Mouse (Mus musculus): Measurements from ENCODE around the gene Zbbx. TPM values are rescaled to one million over a fixed set of nuclear protein-coding genes. Genes with fewer than 3 reads are reported as not detected.

The Zbbx gene
- not detected in 2 replicates for polyA plus RNA-seq (2014; fragmentation: Nextera tagmentation; extraction: Ambion mirVana)

DNA sequence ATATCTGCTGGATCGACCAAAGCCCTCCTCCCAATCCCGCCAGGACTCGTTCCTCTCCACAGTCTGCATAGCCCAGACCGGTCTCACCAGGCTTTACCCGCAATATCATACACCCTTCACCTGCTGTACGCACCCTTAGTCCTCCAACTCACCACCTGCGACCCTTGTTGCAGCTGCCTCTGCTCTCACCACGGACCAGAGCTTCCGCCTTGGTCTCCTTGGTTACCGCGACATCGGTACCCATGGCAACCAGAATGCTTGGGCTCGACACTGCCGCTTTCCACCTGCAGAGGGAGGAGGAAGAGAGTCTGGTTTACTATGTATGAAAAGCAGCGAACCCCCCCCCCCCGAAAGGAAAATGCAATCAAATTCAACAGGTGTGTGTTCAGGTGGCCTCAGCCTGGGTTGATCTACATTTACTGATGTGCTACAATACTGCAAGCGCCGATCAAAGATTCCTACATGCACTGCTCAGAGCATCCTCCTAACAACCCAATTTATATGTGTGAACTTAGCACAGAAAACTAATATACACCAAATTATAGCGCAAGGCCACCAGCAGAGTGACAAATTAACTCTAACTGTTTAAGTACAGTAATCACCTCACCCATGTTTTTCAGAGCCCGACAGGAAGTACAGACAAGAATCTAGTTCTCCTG lies at the start of gene Zbbx:
Zbbx (minus strand) TSS at position 197 of the 659 bp plus-strand sequence.
- Histone ChIP-seq H3K27ac (ENCODE audit: low read depth, low read length) (no peak within 1 kb of the TSS), H3K4me2 (peak within 1 kb of the TSS; percentile 47), H3K4me1 (replicated peaks; ENCODE audit: control insufficient read depth, insufficient read depth, low read length) (no peaks in the 10 kb centered on the region), H3K4me3 (ENCODE audit: low read depth, low read length) (peak within 1 kb of the TSS; percentile 15; the same call in 1 of the 2 replicates), H3K9me3 (ENCODE audit: control insufficient read depth, low read length) (no peaks in the 10 kb centered on the region), H3K9ac (ENCODE audit: low read depth, low read length) (no peak within 1 kb of the TSS), H3K27me3 (replicated peaks; ENCODE audit: control insufficient read depth, insufficient read depth, low read length) (no peaks in the 10 kb centered on the region), H3K36me3 (ENCODE audit: control insufficient read depth, insufficient read depth, low read length) (no peaks in the 10 kb centered on the region)
- DNase-seq (ENCODE audit: low spot score) (peak; percentile 35), ATAC-seq (replicated peaks; ENCODE audit: low FRiP score) (peak; percentile 68)
- 18% methylated on average over 20 of the region's 20 CpGs for WGBS

DNA sequence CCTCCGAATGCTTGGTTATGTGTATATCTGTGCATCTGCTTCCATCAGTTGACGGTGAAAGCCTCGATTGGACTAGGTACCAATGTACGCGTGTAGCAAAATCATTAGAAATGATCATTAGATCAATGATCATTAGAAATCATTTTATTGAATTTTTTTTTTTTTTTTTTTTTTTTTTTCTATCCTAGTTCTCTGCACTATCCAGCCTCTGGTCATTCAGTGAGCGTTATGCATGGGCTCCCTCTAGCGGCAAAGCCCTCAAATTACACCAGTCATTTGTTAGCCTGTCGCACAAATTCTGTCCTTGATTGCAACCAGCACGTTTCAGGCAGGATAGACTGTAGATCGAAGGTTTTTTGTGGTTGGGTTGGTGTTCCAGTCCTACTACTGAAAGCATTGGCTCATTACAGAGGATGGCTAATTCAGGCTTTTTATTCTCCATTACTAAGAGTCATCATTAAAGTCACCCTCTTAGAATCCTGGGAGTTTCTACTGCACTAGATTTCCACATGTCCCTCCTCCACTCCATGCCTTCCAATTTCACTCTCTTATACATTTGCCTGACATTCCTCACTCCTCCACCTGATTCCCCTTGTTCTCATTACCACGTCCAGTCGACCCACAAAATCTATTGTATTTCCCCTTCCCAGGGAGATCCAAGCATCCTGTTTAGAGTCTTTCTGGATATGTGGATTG lies 38.1 kb upstream of the Zbbx start:
- H3K27ac ChIP-seq (ENCODE audit: low read depth, low read length): no peak overlapping the region
- H3K4me1 ChIP-seq (replicated peaks; ENCODE audit: control insufficient read depth, insufficient read depth, low read length): no peaks in the 10 kb centered on the region
- H3K27me3 ChIP-seq (replicated peaks; ENCODE audit: control insufficient read depth, insufficient read depth, low read length): no peaks in the 10 kb centered on the region
- H3K4me3 ChIP-seq (ENCODE audit: low read depth, low read length): no peak overlapping the region
- H3K36me3 ChIP-seq (ENCODE audit: control insufficient read depth, insufficient read depth, low read length): no peaks in the 10 kb centered on the region
- H3K9ac ChIP-seq (ENCODE audit: low read depth, low read length): no peak overlapping the region
- ATAC-seq (replicated peaks; ENCODE audit: low FRiP score): no peak
- H3K4me2 ChIP-seq: no peak overlapping the region
- 38% methylated on average over 12 of the region's 12 CpGs for WGBS
- H3K9me3 ChIP-seq (ENCODE audit: control insufficient read depth, low read length): no peaks in the 10 kb centered on the region
- DNase-seq (ENCODE audit: low spot score): no peak

DNA sequence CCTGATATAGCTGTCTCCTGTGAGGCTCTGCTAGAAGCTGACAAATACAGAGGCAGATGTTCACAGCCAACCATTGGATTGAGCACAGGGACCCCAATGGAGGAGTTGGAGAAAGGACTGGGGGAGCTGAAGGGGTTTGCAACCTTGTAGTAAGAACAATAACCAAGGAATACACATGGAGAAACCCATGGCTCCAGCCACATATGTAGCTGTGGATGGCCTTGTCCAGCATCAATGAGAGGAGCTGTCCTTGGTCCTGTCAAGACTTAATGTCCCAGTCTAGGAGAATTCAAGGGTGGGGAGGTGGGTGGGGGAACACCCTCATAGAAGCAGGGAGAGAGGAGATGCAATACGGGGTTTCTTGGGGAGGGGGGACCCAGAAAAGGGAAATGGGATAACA lies 17.8 kb upstream of the Zbbx start:
- H3K27me3 ChIP-seq (replicated peaks; ENCODE audit: control insufficient read depth, insufficient read depth, low read length): no peaks in the 10 kb centered on the region
- H3K4me3 ChIP-seq (ENCODE audit: low read depth, low read length): no peak overlapping the region
- no peaks in the 10 kb centered on the region for H3K36me3 ChIP-seq (ENCODE audit: control insufficient read depth, insufficient read depth, low read length)
- ATAC-seq (replicated peaks; ENCODE audit: low FRiP score) (no peak), DNase-seq (ENCODE audit: low spot score) (no peak)
- no peak overlapping the region for H3K9ac ChIP-seq (ENCODE audit: low read depth, low read length)
- 0 out of 2 replicates have a peak, but pooled peaks cover 2% of the 10 kb centered on the region for H3K9me3 ChIP-seq (ENCODE audit: control insufficient read depth, low read length)
- 67% methylated on average over 1 of the region's 1 CpGs for WGBS
- H3K27ac ChIP-seq (ENCODE audit: low read depth, low read length): no peak overlapping the region
- no peak overlapping the region for H3K4me2 ChIP-seq
- H3K4me1 ChIP-seq (replicated peaks; ENCODE audit: control insufficient read depth, insufficient read depth, low read length): no peaks in the 10 kb centered on the region

DNA sequence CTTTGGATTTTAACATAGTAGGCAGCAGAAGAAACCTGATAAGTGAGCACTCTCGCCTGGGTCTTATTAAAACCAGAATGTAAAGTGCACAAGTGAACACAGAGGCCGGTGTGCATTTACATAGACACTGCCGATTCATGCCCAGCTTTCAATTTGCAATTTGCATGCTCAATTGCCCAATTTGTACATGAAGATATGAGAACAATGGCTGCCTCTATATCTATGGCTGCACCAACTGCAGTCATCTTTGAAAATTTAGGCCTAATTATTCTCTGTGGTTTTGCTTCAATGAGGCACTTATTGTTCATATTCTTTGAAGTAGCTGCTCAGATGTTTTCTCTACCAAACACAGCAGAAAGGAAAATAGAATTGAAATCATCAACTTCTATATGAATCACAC lies 23.0 kb downstream of the Zbbx start:
- no peak for DNase-seq (ENCODE audit: low spot score)
- 83% methylated on average over 3 of the region's 3 CpGs for WGBS

DNA sequence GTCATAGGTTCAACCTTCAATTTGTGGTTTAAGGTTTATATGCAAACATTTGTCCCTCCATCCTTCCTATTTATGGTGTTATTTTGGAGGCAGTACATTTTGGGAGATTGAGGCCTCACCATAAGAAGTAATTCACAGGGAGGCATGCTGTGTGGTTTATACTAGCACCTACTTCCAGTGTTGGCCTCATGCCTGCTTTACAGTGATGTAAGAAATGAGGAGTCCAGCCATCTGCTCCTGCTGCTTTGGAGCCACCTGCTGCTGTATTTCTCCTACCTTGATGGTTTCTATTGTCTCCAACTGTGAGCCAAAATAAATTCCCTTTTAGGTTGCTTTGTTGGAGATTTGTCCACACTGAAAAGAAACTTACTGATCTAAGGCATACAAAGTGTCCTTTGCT lies 60.0 kb downstream of the Zbbx start:
- ATAC-seq (replicated peaks; ENCODE audit: low FRiP score): no peak
- H3K9me3 ChIP-seq (ENCODE audit: control insufficient read depth, low read length): no peaks in the 10 kb centered on the region
- no peak overlapping the region for H3K4me3 ChIP-seq (ENCODE audit: low read depth, low read length)
- H3K27me3 ChIP-seq (replicated peaks; ENCODE audit: control insufficient read depth, insufficient read depth, low read length): no peaks in the 10 kb centered on the region
- H3K4me1 ChIP-seq (replicated peaks; ENCODE audit: control insufficient read depth, insufficient read depth, low read length): no peaks in the 10 kb centered on the region
- no peaks in the 10 kb centered on the region for H3K36me3 ChIP-seq (ENCODE audit: control insufficient read depth, insufficient read depth, low read length)
- DNase-seq (ENCODE audit: low spot score): no peak
- no peak overlapping the region for H3K27ac ChIP-seq (ENCODE audit: low read depth, low read length)
- H3K4me2 ChIP-seq: no peak overlapping the region
- H3K9ac ChIP-seq (ENCODE audit: low read depth, low read length): no peak overlapping the region

More for the DNA sequence above, 23.0 kb downstream of the Zbbx start:
- H3K9me3 ChIP-seq (ENCODE audit: control insufficient read depth, low read length): no peaks in the 10 kb centered on the region
- no peaks in the 10 kb centered on the region for H3K36me3 ChIP-seq (ENCODE audit: control insufficient read depth, insufficient read depth, low read length)
- H3K4me1 ChIP-seq (replicated peaks; ENCODE audit: control insufficient read depth, insufficient read depth, low read length): no peaks in the 10 kb centered on the region
- no peak for ATAC-seq (replicated peaks; ENCODE audit: low FRiP score)
- H3K27ac ChIP-seq (ENCODE audit: low read depth, low read length): no peak overlapping the region
- no peak overlapping the region for H3K4me3 ChIP-seq (ENCODE audit: low read depth, low read length)
- no peak overlapping the region for H3K9ac ChIP-seq (ENCODE audit: low read depth, low read length)
- no peaks in the 10 kb centered on the region for H3K27me3 ChIP-seq (replicated peaks; ENCODE audit: control insufficient read depth, insufficient read depth, low read length)
- no peak overlapping the region for H3K4me2 ChIP-seq

DNA sequence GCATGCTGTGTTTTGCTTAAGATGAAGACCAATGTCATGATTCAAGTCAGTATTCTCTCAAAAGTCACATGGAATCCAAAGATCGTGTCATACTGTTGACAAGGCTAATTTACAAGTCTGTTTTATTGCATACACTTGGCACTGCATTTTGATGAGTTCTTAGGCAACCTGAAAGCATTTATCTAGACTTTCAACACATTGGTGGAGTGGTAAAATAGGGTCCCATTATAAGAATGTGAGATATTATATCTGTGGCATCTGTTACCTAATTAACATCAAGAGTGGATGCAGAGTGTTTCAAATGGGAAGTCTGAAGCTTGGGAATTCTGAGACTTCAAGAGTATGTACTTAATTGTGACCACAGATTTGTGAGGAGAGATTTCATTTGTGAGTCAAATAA lies 79.1 kb downstream of the Zbbx start:
- 67% methylated on average over 1 of the region's 1 CpGs for WGBS
- H3K4me1 ChIP-seq (replicated peaks; ENCODE audit: control insufficient read depth, insufficient read depth, low read length): no peaks in the 10 kb centered on the region
- no peaks in the 10 kb centered on the region for H3K27me3 ChIP-seq (replicated peaks; ENCODE audit: control insufficient read depth, insufficient read depth, low read length)
- no peak overlapping the region for H3K4me3 ChIP-seq (ENCODE audit: low read depth, low read length)
- H3K9ac ChIP-seq (ENCODE audit: low read depth, low read length): no peak overlapping the region
- H3K36me3 ChIP-seq (ENCODE audit: control insufficient read depth, insufficient read depth, low read length): no peaks in the 10 kb centered on the region
- no peak overlapping the region for H3K27ac ChIP-seq (ENCODE audit: low read depth, low read length)
- no peak for DNase-seq (ENCODE audit: low spot score)
- no peak overlapping the region for H3K4me2 ChIP-seq
- H3K9me3 ChIP-seq (ENCODE audit: control insufficient read depth, low read length): no peaks in the 10 kb centered on the region
- ATAC-seq (replicated peaks; ENCODE audit: low FRiP score): no peak

DNA sequence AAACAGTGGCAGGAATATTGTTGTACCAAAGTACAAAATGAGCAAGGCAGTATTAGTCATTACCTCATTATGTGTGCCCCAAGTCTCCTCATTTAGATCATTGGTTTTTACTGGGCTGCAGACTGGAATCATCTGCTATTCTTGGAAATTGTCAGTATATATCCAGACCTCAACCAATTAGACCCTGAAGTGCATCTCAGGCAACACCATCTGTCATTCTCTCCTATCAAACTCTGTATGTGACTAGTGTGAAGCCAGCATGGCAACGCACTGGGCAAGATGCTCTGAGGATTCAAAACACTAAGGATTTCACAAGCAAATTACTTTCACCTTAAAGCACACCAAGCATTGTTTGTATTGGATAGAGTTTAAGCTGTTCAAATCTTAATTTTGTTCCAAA lies 85.9 kb downstream of the Zbbx start:
- DNase-seq (ENCODE audit: low spot score) (no peak), ATAC-seq (replicated peaks; ENCODE audit: low FRiP score) (no peak)
- H3K9me3 ChIP-seq (ENCODE audit: control insufficient read depth, low read length): no peaks in the 10 kb centered on the region
- H3K4me2 ChIP-seq: no peak overlapping the region
- no peak overlapping the region for H3K4me3 ChIP-seq (ENCODE audit: low read depth, low read length)
- no peaks in the 10 kb centered on the region for H3K36me3 ChIP-seq (ENCODE audit: control insufficient read depth, insufficient read depth, low read length)
- WGBS: 68% methylated on average over 1 of the region's 1 CpGs
- no peak overlapping the region for H3K9ac ChIP-seq (ENCODE audit: low read depth, low read length)
- H3K4me1 ChIP-seq (replicated peaks; ENCODE audit: control insufficient read depth, insufficient read depth, low read length): no peaks in the 10 kb centered on the region
- H3K27ac ChIP-seq (ENCODE audit: low read depth, low read length): no peak overlapping the region
- H3K27me3 ChIP-seq (replicated peaks; ENCODE audit: control insufficient read depth, insufficient read depth, low read length): no peaks in the 10 kb centered on the region

DNA sequence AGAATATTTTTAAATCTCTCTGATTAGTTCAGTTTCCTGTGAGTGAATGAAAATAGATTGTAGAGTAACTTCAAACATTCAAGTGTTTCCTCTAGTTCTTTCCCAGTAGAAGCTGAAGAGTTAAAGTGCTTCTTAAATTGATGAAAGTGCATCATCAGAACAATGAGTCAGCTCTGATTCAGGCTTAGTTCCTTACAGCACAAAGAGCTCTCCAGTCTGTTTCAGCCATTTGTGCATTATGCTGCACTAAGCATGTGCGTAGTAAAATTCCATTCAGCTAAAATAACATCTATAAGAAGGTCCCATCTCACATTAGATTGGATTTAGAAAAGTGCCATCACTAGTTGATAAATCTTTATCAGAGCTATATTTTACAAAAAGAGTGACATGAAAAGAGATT lies 155.1 kb downstream of the Zbbx start:
- H3K27me3 ChIP-seq (replicated peaks; ENCODE audit: control insufficient read depth, insufficient read depth, low read length): no peaks in the 10 kb centered on the region
- no peaks in the 10 kb centered on the region for H3K36me3 ChIP-seq (ENCODE audit: control insufficient read depth, insufficient read depth, low read length)
- ATAC-seq (replicated peaks; ENCODE audit: low FRiP score) (no peak), DNase-seq (ENCODE audit: low spot score) (no peak)
- H3K9me3 ChIP-seq (ENCODE audit: control insufficient read depth, low read length): no peaks in the 10 kb centered on the region
- no peaks in the 10 kb centered on the region for H3K4me1 ChIP-seq (replicated peaks; ENCODE audit: control insufficient read depth, insufficient read depth, low read length)
- no peak overlapping the region for H3K4me2 ChIP-seq
- no peak overlapping the region for H3K4me3 ChIP-seq (ENCODE audit: low read depth, low read length)
- WGBS: 83% methylated on average over 1 of the region's 1 CpGs
- no peak overlapping the region for H3K27ac ChIP-seq (ENCODE audit: low read depth, low read length)
- H3K9ac ChIP-seq (ENCODE audit: low read depth, low read length): no peak overlapping the region
